Mouse (Mus musculus): ENCODE measurements around the gene Tppp. TPM values are rescaled to one million over a fixed set of nuclear protein-coding genes. Genes with fewer than 3 reads are reported as not detected.
"Not testable (repeated sequence)": the region's sequence is repeated elsewhere in the genome, so short reads cannot be mapped to it uniquely, and the experiment has no call there.

The Tppp gene
- 0.05 and 0.16 TPM in 2 replicates for total RNA-seq (2015)
- 0.08 and 0.51 TPM in 2 replicates for total RNA-seq (2017)

DNA sequence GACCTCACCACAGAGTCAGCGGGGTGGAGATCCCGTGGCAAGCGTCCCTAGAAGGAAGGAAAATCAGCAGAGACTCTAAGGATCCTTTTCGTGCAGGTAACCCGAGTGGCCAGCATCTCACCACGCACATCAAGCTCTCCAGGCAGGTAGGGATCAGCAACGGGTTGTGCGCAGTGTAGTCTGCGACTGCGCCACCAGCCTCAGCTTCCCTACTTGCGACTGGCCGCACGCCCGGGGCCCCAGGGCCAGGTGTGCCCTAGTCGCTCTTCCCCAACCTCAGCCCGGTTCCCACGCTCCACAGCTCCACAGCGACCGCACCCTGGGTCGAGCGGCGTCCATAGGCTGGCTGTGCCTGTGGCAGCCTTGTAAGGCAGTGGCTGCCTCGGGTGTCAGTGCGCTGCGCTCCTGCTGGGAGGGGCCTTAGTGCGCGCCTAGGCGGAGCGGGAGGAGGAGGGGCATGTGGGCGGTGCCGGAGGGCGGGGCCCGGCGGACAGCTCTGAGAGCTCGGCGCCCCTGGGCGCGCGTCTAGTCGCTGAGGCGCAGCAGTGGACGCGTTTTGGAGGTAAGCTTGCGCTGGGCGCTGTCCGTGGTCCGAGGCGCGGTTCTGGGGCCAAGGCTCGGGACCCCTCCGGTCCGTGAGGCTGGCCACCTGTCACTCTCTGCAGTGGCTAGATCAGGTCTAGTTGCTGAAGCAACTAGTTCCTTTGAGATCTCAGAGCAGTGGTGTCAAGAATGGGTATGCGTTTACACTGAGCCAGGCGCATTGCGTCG lies at the start of gene Tppp:
Gene Tppp, plus strand, starts transcription at position 460 of the 771 bp plus-strand sequence.
- peak; percentile 92 for ATAC-seq (ENCODE audit: poor library complexity, severe bottlenecking)

DNA sequence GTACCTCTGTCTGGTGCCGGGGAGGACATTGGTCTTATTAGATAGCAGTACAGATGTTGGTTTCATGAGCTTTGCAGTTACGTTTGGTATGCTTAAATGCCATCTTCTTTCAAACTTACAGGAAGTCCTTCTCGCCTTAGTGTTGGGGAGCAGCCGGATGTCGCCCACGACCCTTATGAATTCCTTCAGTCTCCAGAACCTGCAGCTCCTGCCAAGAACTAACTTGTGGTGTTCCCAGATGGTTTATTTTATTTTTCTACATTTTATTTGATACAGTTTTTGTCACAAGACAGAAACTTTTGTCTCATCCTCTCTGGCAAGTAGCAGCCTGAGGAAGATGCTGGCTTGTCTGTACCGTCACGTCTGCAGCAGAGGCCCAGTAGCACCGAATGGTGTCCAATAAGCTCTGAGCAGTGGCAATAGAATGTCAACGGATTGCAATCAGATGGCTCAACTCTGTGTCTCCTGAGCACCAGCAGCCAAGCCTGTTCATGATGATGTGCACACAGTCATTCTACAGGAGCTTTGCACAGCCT lies 49.0 kb upstream of the Tppp start:
- ATAC-seq (ENCODE audit: poor library complexity, severe bottlenecking), result no peak

DNA sequence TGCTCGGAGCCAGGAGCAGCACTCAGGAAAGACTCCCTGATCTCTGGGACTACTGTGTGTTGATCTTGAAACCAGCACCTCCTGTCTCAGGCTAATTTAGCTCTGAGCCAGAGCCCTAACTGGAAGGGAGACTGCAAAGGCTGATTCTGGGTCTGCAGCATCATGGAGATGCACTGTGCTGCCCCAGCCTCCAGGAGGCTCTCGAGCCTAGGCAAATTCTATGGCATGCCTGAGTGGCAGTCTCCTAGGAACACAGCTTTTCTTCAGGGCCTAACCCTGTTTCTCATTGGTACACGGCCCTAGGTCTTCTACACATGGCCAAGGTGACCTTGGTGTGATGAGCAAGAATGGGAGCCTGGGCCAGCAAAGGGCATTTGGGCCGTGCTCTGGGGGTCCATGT lies 48.0 kb upstream of the Tppp start:
- no peak for ATAC-seq (ENCODE audit: poor library complexity, severe bottlenecking)

DNA sequence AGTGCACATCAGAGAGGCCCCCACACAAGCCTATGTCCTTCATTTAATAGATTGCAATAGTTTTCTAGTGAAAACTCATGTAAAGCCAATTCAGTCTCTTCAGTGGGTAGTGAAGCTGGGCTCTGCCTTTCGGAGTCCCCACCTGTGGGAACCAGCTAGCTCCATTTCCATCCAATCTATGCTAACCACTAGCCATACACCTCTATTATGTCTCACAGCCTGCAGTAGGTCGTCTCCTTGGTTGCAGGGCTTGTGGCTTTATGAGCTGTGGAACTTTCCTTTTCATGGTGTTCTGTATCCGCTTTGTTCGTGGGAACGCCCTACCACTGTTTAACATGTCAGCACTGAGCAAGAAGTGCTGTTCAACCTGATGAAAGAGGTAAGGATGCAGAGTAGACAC lies 45.7 kb upstream of the Tppp start, which contains the start of gene Zdhhc11:
Gene Zdhhc11, plus strand, starts transcription at position 301 of the 400 bp plus-strand sequence.
- no peak for ATAC-seq (ENCODE audit: poor library complexity, severe bottlenecking)

DNA sequence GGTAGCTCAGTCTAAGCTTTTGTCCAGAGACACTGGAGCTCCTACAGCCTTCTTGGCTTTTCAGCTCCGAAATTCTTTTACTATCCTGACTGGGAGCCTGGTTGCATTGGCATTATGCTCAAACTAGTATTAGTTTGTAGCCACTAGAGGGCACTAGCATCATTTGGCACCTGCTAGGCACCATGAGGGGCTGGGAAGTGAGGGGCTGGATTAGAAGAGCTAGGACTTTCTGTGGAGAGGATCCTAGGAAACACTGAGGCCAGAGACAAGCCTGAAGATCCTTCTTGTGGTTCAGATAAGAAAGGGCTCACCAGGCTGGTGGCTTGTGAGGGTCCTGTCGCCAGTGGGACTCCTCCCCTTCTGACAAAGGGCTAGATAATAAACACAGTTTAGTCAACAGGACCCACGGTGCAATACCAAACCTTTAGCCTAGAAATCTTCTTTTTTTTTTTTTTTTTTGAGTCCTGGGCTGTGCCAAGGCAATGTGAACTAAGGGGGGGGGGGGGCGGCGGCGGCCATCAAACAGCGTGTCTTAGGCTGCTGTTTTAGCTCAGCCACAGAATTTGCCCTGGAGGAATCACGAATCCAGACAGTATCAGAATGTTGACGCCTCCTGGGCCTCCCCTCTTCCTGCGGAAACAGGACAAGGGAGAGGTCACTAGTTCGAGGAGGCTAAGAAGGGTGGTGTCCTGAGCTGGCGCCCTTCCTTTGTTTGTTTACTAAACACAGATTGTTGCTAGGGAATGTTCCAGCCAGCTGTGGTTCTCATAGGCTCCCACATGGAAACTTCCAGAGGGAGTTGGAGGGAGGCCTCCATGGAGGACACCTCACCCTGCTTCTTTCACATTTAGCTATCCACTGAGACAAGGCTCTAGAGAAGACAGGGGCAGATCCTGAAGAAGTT lies 38.4 kb upstream of the Tppp start:
- ATAC-seq (ENCODE audit: poor library complexity, severe bottlenecking), result peak; percentile 75

DNA sequence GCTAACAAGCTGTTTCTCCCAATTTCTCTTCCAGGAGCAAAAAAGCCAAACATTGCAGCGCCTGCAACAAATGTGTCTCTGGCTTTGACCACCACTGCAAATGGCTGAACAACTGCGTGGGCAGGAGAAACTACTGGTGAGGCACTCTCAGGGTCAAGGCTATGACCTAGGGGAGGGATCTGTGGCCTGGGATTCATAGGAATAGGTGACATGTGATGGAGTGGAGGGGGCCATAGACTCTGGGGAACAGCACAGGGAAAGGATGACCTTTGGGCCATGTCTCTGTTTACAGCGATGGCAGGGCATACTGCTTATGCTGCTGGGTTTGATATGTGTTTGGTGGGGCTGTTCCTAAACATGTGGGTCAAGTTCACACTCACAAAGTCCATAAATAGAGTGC lies 34.7 kb upstream of the Tppp start:
- no peak for ATAC-seq (ENCODE audit: poor library complexity, severe bottlenecking)

DNA sequence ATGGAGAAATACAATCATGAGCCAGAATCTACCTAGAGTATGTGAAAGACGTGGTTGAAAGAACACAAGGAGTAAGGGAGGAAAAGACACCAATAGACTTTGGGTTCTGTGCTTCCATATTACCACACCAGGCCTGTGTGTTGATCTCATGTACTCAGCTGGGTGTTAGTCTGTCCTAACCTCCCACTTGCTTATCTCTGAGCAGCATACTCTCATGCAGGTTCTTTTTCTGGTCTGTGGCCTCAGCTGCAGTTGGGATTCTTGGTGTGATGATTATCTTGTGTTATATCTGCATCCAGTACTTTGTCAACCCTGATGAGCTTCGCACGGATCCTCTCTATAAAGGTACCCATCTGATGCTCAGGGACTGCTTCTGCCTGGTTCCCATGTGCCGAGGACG lies 32.3 kb upstream of the Tppp start:
- ATAC-seq (ENCODE audit: poor library complexity, severe bottlenecking), result no peak

DNA sequence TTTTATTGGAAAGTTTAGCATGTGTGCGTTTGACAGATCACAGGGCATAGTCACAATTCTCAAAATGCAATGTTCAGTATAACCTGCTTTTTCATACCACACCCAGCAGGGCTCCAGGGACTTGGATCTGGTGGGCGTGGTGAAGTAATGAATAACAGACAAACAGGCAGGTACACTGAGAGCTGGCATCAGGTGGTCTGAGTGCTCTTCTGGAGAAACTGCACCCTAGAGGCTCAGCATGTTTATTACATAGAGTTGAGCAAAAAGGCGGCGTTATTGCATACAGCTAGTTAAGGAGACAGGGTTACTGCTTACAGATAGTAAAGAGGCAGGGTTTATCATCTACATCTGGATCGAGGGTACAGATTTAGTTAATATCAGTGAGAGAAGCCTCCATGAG lies 18.9 kb upstream of the Tppp start:
- ATAC-seq (ENCODE audit: poor library complexity, severe bottlenecking), result no peak

DNA sequence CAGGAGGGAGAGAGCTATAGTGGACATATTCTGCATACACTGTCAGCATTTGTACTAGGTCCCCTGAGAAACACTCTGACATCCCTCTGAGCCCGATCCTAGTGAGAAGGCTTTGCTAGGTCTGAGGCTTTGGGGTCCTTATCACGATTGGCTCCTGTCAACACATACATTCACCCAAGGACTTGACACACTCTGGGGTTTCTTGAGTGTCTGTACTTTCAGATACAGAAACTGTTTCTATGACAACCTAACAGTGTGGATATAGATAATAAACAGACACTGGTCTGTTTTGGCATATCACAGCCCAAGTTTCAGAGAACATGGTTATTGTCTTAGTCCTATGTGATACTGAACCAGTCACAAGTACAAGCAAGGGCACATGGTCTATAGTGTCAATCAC lies 18.4 kb upstream of the Tppp start:
- no peak for ATAC-seq (ENCODE audit: poor library complexity, severe bottlenecking)

DNA sequence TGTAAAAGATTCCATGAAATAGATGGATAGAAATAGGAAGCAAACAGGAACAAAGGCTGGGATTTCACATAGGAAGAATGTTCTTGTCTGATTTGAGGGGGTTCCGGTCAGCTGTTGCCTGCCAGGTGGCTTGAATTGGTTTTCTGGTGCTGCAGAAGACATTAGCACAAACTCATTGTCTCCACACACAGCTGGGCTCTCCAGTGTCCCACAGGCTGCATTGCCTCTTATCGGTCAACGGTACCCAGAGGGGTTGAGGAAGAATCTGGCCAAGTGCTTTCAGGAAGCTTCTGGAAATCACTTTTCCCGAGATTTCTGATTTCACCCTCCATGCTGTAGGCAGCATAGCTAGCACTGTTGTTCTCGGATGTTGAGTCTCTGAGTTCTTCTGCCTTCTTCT lies 17.9 kb upstream of the Tppp start:
- no peak for ATAC-seq (ENCODE audit: poor library complexity, severe bottlenecking)

DNA sequence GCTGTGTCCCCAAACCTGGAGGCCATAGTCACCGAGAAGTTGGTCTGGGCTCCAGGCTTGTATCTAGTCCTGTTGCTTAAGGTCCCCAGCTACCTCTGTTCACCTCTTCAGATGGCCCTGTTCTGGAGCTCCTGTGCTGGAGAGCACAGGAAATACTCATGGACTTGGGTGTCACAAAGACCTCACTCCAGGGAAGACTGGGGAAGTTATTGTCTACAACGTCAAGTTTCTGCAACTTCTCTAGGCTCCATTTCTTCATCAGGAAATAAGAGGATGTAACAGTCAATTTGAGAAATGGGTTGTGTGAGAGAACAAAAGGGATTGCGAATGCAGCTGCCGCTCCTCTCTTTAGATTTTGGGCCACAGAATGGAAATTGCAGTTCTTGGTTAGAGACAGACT lies 12.8 kb upstream of the Tppp start:
- peak; percentile 80 for ATAC-seq (ENCODE audit: poor library complexity, severe bottlenecking)

DNA sequence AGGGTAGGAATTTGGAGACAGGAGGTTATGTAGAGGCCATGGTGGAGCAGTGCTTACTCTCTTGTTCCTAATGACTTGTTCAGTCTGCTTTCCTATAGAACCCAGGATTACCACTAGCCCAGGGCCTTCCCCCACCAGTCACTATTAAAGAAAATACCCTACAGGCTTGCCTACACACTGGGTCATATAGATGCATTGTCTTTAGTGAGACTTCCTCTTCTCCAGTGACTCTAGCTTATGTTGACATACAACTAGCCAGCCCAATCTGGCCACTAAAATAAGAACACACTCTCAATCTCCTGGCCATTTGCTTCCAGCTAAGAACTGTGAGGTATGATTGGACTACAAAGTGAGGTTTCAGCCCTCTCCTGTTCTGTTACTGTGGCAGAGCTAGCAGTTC lies 8.7 kb upstream of the Tppp start:
- ATAC-seq (ENCODE audit: poor library complexity, severe bottlenecking), result peak; percentile 62

DNA sequence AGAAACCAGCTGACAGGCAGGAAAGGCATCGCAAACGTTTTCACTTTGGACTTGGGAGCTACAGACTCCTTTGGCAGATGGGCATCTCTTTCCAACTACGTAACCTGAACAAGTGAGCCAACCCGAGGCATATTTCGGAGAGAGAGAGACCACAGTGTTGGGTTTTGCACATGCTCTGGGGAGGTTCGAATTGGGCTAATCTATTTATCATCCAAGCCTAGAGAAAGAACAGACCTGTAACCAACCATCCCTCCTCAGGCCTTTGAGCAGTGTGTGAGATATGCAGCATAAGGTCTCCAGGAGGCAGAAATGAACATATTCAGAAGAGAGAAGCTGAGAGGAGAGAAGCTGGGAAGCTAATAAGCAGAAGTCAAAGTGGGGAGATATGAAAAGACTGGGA lies 8.2 kb upstream of the Tppp start:
- ATAC-seq (ENCODE audit: poor library complexity, severe bottlenecking), result no peak

DNA sequence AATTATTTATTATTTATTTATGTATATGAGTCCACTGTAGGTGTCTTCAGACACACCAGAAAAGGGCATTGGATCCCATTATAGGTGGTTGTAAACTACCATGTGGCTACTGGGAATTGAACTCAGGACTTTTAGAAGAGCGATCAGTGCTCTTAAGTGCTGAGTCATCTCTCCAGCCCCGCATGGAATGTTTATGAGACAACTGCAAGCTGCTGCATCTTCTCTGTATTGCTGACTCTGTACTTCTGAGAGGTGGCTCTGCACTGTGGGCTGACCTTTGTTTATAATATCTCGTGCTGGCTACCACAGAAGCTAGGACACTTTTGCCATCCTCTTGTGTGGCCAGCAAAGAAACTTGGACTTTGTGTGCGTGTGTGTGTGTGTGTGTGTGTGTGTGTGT lies 7.7 kb upstream of the Tppp start:
- ATAC-seq (ENCODE audit: poor library complexity, severe bottlenecking), result no peak

DNA sequence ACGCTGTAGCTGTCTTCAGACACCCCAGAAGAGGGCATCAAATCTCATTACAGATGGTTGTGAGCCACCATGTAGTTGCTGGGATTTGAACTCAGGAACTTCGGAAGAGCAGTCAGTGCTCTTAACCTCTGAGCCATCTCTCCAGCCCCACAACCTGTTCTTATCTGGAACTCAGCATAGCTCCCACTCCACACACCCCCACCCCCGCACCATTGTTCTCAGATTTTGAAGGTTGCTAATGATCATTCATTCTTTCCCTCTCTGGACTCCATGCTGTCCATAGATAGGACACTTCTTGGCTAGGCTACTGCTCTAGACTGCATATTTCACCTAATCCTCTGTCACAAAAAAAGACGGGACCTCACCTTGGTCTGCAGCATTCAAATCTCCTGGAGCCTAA lies 2.3 kb upstream of the Tppp start:
- ATAC-seq (ENCODE audit: poor library complexity, severe bottlenecking), result not testable (repeated sequence)

DNA sequence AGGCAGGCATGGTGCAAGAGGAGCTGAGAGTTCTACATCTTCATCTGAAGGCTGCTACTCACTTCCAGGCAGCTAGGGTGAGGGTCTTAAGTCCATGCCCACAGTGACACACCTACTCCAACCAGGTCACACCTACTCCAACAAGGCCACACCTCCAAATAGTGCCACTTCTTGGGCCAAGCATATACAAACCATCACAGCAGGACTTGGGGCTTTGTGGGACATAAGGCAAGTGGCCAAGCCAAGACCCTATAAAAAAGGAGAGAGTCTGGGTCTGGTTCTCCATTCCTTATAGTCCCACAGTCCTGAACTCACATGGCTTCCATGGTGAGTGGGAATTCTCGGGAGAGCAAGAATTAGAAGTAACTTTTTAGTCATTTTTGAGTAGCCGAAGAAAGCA lies 991 bp upstream of the Tppp start:
- not testable (repeated sequence) for ATAC-seq (ENCODE audit: poor library complexity, severe bottlenecking)

DNA sequence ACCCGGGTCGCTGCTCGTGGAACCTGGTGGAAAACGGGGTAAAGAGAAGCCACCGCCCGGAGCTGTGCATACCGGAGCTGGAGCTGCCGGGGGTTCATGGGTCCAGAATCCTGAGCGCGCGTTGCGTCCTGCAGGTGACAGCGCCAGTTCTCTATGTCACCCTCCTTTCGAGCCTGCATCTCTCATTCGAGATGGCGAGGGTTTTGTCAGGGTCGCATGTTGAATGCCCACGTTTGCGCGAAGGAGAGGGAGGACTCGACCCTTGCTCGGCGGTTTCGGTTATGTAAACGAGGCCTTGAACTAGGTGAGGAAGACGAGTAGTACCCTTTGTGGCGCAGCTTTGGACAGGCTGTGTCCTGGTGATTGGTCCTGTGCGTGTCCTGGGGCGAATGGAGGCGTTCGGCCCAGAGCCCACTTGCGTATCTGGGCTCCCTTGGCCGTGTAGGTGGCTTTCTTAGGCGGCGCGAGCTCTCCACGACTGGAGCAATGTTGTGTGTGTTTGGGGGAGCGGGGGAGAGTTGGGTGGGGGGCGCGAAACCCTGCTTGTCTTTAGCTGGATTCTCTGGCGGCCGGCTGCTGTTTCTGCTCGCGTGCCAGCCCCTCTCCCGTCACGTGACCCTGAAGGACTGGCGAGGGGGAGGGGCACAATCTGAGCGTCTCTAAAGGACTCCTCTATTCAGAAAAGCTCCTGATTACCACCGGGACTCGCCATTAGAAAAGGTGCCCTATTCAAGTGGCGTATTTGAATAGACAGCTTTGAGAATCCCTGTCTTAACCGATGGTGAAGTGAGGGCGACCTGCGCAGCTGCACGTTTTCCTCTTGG lies 796 bp downstream of the Tppp start:
- ATAC-seq (ENCODE audit: poor library complexity, severe bottlenecking), result peak; percentile 13

DNA sequence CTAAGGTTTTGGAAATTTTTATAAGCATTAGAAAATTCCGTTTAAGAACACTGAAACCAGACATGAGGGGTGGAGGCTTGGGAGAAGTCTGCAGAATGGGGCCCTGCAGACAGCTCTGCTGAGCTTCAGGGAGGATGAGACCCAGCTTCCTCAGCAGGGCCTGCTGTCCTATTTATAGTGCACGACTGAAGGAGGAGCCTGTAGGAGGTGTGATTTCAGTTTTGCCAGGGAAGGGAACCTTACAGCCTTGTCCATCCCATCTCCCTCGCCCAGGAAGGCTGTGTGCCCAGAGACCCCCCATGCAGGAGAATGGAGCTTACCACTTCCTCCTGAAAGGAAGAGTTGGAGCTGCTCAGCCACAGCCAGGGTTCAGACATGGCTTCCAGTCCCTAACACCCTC lies 1.5 kb downstream of the Tppp start:
- no peak for ATAC-seq (ENCODE audit: poor library complexity, severe bottlenecking)

DNA sequence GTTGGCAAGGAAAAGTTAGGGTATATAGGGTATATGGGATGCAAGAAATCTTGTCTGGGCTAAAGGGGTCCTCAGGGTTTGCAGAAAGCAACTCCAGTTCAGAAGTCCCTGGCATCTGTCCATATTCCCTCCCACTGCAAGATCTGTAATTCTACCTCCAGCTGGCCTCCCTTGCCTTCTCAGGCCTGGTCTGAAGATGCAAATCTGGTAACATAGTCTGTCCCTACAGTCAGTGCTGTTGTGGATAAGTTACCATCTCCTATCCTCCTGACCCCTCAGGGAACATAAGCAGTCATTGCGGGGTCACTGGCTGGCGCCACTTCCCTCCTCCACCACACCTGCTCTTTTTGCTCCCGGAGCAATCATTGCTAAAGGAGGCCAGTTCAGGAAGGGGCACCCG lies 6.7 kb downstream of the Tppp start:
- ATAC-seq (ENCODE audit: poor library complexity, severe bottlenecking), result no peak

DNA sequence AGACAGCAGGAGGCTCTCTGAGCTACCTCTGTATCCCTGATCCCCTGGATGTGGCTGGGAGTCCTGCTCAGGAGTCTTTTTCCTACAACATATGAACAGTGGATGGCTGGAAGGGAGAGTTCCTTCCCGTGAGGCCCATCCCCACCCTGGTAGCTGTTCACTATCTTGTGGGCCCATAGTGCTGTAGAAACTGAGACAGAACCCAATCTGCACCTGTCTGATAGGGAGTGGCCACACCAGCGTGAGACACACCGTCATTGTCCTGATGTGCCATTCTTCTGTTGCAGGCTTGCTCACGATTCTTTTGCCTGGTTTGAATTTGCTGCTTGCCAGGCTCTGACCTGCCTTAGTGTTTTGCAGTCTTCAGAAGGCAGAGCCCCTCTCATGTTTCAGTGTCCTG lies 8.2 kb downstream of the Tppp start:
- ATAC-seq (ENCODE audit: poor library complexity, severe bottlenecking), result no peak

DNA sequence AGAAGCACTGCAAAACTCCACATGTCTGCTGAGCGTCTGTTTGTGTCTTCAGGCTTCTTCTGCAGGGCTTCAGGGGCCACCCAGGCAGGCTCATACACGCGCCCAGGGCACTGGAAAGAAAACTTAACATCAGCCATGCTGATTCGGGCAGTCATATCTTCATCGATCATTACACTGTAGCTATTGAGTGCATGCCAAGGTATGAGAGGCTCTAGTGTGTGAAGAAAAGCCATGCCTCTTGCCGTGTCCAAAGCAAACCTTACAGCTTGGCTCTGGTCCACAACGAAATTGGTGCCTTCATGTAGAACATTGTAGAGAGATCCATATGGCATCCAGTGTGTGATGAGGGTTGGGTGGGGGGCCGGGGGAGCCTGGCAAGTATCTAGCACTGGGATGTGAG lies 9.8 kb downstream of the Tppp start:
- ATAC-seq (ENCODE audit: poor library complexity, severe bottlenecking), result not testable (repeated sequence)

Measured in megakaryocyte, adult 5-6 weeks (primary cell).